Mouse (Mus musculus): ENCODE measurements around the gene Ggta1. TPM values are rescaled to one million over a fixed set of nuclear protein-coding genes. Genes with fewer than 3 reads are reported as not detected.

Ggta1 gene
- total and polyA plus RNA-seq, 2 experiments: 1.3 to 3.5 TPM

- peaks cover 8% of the 10 kb centered on the region for H3K4me1 ChIP-seq (ENCODE audit: control insufficient read depth, insufficient read depth, low read length)
These were observed 18.2 kb downstream of the Ggta1 start for GRCm38 (mm10) chr2:35444764-35445262.

GRCm38 (mm10) chr2:35443981-35444763 lies 18.9 kb downstream of the Ggta1 start:
- Histone ChIP-seq H3K4me1 (ENCODE audit: control insufficient read depth, insufficient read depth, low read length) (peaks cover 8% of the 10 kb centered on the region), H3K27ac (replicated peaks; ENCODE audit: insufficient read depth, low read depth, low read length) (peak overlapping the region; percentile 44), H3K36me3 (ENCODE audit: control insufficient read depth, insufficient read depth, low read length) (no peaks in the 10 kb centered on the region), H3K79me2 (ENCODE audit: control insufficient read depth, insufficient read depth, low read length) (0 out of 2 replicates have a peak, but pooled peaks cover 3% of the 10 kb centered on the region), H3K4me3 (ENCODE audit: insufficient read depth, low read depth, low read length) (no peak overlapping the region), H3K9ac (ENCODE audit: low read depth, low read length) (0 out of 2 replicates have a peak overlapping the region, but pooled peaks have one; percentile 16), H3K27me3 (ENCODE audit: control insufficient read depth, insufficient read depth, low read length) (no peaks in the 10 kb centered on the region)
- TF ChIP-seq CTCF (IDR thresholded peaks at IDR 0.05; ENCODE audit: low read depth, low read length): no peak
- no peak for TF ChIP-seq POLR2A (IDR thresholded peaks at IDR 0.05; ENCODE audit: extremely low read depth, insufficient read depth, low read length)
- DNase-seq (ENCODE audit: extremely low read depth, low read depth, low spot score): no peak
- 66% methylated on average over 16 of the region's 16 CpGs for WGBS

More at GRCm38 (mm10) chr2:35444764-35445262, 18.2 kb downstream of the Ggta1 start:
- H3K27me3 ChIP-seq (ENCODE audit: control insufficient read depth, insufficient read depth, low read length): no peaks in the 10 kb centered on the region
- 69% methylated on average over 6 of the region's 6 CpGs for WGBS
- H3K9ac ChIP-seq (ENCODE audit: low read depth, low read length): peak overlapping the region; percentile 16; the same call in 1 of the 2 replicates
- H3K79me2 ChIP-seq (ENCODE audit: control insufficient read depth, insufficient read depth, low read length): 0 out of 2 replicates have a peak, but pooled peaks cover 3% of the 10 kb centered on the region
- H3K27ac ChIP-seq (replicated peaks; ENCODE audit: insufficient read depth, low read depth, low read length): peak overlapping the region; percentile 44
- no peak overlapping the region for H3K4me3 ChIP-seq (ENCODE audit: insufficient read depth, low read depth, low read length)
- DNase-seq (ENCODE audit: extremely low read depth, low read depth, low spot score): no peak
- H3K36me3 ChIP-seq (ENCODE audit: control insufficient read depth, insufficient read depth, low read length): no peaks in the 10 kb centered on the region
- TF ChIP-seq POLR2A (IDR thresholded peaks at IDR 0.05; ENCODE audit: extremely low read depth, insufficient read depth, low read length) (no peak), CTCF (IDR thresholded peaks at IDR 0.05; ENCODE audit: low read depth, low read length) (no peak)

GRCm38 (mm10) chr2:35443325-35443724 lies 19.7 kb downstream of the Ggta1 start:
- WGBS: 48% methylated on average over 5 of the region's 5 CpGs
- peaks cover 8% of the 10 kb centered on the region for H3K4me1 ChIP-seq (ENCODE audit: control insufficient read depth, insufficient read depth, low read length)
- no peak overlapping the region for H3K27ac ChIP-seq (replicated peaks; ENCODE audit: insufficient read depth, low read depth, low read length)
- no peaks in the 10 kb centered on the region for H3K36me3 ChIP-seq (ENCODE audit: control insufficient read depth, insufficient read depth, low read length)
- no peak for DNase-seq (ENCODE audit: extremely low read depth, low read depth, low spot score)
- TF ChIP-seq CTCF (IDR thresholded peaks at IDR 0.05; ENCODE audit: low read depth, low read length) (no peak), POLR2A (IDR thresholded peaks at IDR 0.05; ENCODE audit: extremely low read depth, insufficient read depth, low read length) (no peak)
- no peak overlapping the region for H3K4me3 ChIP-seq (ENCODE audit: insufficient read depth, low read depth, low read length)
- H3K79me2 ChIP-seq (ENCODE audit: control insufficient read depth, insufficient read depth, low read length): 0 out of 2 replicates have a peak, but pooled peaks cover 3% of the 10 kb centered on the region
- H3K27me3 ChIP-seq (ENCODE audit: control insufficient read depth, insufficient read depth, low read length): no peaks in the 10 kb centered on the region
- no peak overlapping the region for H3K9ac ChIP-seq (ENCODE audit: low read depth, low read length)

- no peak overlapping the region for H3K27ac ChIP-seq (replicated peaks; ENCODE audit: insufficient read depth, low read depth, low read length)
- H3K4me3 ChIP-seq (ENCODE audit: insufficient read depth, low read depth, low read length): no peak overlapping the region
- 81% methylated on average over 6 of the region's 6 CpGs for WGBS
- H3K79me2 ChIP-seq (ENCODE audit: control insufficient read depth, insufficient read depth, low read length): 0 out of 2 replicates have a peak, but pooled peaks cover 3% of the 10 kb centered on the region
- DNase-seq (ENCODE audit: extremely low read depth, low read depth, low spot score): no peak
- H3K36me3 ChIP-seq (ENCODE audit: control insufficient read depth, insufficient read depth, low read length): no peaks in the 10 kb centered on the region
- TF ChIP-seq POLR2A (IDR thresholded peaks at IDR 0.05; ENCODE audit: extremely low read depth, insufficient read depth, low read length) (no peak), CTCF (IDR thresholded peaks at IDR 0.05; ENCODE audit: low read depth, low read length) (no peak)
- H3K9ac ChIP-seq (ENCODE audit: low read depth, low read length): no peak overlapping the region
- peaks cover 8% of the 10 kb centered on the region for H3K4me1 ChIP-seq (ENCODE audit: control insufficient read depth, insufficient read depth, low read length)
- H3K27me3 ChIP-seq (ENCODE audit: control insufficient read depth, insufficient read depth, low read length): no peaks in the 10 kb centered on the region
These were observed 21.0 kb downstream of the Ggta1 start for GRCm38 (mm10) chr2:35442079-35442478.

GRCm38 (mm10) chr2:35441419-35441818 lies 21.6 kb downstream of the Ggta1 start:
- Histone ChIP-seq H3K9ac (ENCODE audit: low read depth, low read length) (no peak overlapping the region), H3K36me3 (ENCODE audit: control insufficient read depth, insufficient read depth, low read length) (no peaks in the 10 kb centered on the region), H3K27me3 (ENCODE audit: control insufficient read depth, insufficient read depth, low read length) (no peaks in the 10 kb centered on the region), H3K27ac (replicated peaks; ENCODE audit: insufficient read depth, low read depth, low read length) (no peak overlapping the region), H3K4me3 (ENCODE audit: insufficient read depth, low read depth, low read length) (no peak overlapping the region), H3K4me1 (ENCODE audit: control insufficient read depth, insufficient read depth, low read length) (peaks cover 6% of the 10 kb centered on the region), H3K79me2 (ENCODE audit: control insufficient read depth, insufficient read depth, low read length) (0 out of 2 replicates have a peak, but pooled peaks cover 3% of the 10 kb centered on the region)
- DNase-seq (ENCODE audit: extremely low read depth, low read depth, low spot score): no peak
- 77% methylated on average over 6 of the region's 6 CpGs for WGBS
- TF ChIP-seq CTCF (IDR thresholded peaks at IDR 0.05; ENCODE audit: low read depth, low read length): no peak
- no peak for TF ChIP-seq POLR2A (IDR thresholded peaks at IDR 0.05; ENCODE audit: extremely low read depth, insufficient read depth, low read length)
